Mouse (Mus musculus): ENCODE results near the gene Gm10382.

Gm10382 gene

DNA sequence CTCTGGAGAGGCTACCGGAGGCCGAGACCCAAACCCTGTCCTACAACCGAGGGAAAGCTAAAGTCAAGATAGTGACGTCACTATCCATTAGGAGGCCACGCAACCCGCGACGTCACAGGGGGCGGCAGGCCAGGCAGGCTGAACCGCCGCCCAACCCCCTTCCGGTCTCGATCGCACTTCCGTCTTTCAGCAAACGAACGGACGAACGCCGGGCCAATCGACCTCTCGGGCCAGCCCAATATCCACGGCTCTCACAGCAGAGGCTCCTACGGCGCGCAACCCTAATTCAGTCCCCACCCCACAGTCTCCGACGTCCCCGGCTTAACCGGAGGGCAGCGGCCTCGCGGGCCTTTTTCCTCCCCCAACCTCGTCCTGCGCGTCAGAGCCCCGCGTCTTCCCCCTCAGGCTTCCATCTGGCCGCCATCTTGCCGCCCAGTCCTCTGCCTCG lies at the start of gene Gm10382:
TSS of gene Gm10382 (plus strand) at position 192 of the 448 bp plus-strand sequence.
- WGBS = 1% methylated on average over 40 of the region's 41 CpGs

DNA sequence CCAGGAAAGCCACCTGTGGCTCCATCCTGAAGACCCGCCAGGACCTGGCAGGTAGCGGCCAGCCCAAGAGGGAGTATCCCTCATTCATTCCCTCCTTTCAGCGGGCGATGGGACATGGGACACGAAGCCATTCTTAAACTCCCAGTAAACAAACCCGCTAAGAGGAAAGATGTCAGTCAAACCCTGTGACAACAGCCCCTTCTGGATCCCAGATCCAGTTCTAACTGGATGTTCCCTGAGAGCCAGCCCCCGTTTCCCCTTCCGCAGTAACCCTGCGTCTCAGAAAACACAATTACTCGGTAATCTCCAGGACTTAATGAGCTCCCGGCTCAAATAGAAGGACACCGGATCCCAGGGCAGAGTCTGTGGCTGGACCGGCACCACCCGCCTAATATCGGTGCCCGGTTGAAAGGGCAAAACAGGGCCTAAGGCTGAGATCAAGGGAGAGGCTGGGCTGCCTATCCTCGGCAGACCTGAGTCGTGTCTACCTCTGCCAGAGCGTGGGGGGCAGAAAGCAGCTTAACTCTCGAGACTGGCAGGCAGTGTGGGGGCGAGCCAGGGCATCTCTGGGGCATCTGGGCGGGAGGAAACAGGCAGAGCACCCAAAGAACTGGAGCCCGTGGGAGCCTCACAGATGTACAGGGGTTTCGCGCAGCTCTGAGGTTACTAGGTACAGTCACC lies 49.1 kb upstream of the Gm10382 start:
- 12% methylated on average over 25 of the region's 25 CpGs for WGBS

DNA sequence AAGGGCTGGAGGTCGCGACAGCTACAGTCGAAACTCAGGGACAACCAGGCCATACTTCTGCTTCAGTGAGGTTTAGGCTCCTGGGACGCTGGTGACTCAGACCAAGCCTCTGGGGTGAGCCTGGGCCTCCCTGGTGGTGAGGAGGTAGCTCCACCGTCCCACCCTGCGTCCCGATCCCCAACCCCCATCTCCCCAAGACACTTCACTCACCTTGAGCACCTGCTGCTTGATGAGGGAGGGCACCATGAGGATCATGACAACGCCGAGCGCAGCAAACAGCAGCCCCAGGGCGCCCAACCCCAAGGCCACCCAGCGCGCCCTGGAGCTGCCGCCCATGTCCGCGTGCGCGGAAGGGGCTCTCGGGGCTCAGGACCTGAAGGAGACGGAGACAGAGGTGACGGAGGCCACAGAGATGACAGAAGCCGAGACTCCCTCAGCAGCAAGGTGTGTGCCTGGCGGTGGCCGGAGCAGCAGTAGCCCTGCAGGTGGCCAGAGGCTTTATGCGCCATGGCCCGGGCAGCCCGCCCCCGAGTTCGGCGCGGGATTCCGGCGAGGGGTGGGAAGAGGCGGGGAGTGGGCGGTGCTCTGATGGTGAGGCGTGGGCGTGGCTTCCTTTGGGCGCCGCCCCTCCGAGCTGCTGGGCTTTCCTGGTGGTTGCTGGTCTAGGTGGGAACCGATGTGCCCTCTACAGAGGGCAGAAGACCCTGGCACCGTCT lies 48.4 kb upstream of the Gm10382 start, which contains the start of gene Scarb1:
TSS of gene Scarb1 (minus strand) at position 548 of the 716 bp plus-strand sequence.
- under 1% methylated on average over 42 of the region's 42 CpGs for WGBS

DNA sequence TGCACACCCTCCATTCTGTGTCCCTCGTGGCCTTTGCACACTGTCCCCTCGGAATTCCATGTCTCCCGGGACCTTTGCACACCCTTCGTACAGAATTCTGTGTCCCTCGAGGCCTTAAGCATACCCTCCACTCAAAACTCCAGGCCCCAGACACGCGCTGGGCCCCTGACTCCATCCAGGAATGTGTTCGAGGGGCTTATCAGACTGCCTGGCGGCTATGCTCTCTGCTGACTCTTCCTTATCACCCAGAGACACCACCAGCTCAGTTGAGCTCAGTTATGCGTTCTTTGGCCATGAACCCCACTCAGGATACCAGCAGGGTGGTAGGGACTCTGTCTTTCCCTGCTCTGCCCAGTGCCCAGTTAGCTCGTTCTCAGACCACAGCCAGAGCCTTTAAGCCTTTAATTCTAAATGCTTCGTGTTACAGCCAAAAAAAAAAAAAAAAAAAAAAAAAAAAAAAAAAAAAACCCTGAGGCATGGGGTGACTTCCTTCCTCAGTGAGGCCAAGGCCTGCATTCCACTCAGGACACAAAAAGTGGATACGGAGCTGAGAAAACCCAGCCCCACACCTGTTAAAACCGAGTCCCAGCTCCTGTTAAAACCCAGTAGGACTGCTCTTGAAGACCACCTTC lies 47.5 kb upstream of the Gm10382 start:
- 64% methylated on average over 14 of the region's 14 CpGs for WGBS

DNA sequence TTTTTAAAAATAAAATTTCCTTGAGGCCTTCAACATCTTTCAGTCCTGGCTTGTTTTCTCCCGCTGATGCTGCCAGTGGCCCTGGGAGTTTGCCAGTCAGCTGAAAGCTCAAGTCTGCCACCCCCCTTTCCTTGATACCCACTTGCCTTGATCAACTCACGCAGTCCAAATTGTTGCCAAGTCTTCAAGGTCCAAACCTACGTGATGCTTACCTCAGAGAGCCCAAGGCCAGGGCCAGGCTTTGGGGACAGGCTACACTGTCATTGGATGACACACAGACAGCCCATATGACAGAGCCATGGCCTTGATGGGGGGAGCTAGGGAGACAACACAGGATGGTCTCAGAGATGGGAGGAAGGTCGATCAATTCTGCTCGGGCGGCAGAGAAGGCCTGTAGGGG lies 44.8 kb upstream of the Gm10382 start:
- 90% methylated on average over 6 of the region's 6 CpGs for WGBS

DNA sequence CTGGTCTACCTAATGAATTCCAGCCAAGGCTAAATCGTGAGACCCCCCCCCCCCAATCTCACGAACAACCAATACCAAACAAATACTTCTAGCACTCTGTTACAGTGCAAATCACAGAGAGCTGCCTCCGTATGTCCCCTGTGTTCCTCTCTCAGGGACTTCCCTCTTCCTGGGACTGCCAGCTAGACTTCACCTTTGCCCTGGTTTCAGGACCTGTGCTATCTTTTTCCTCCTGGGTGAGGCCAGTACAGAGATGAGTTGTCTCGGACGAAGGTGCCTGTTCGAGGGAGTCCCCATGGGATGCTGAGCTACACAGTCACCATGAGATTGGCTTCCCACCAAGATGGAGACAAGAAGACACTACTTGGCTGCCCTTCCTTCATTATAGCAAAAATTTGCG lies 41.1 kb upstream of the Gm10382 start:
- WGBS = 69% methylated on average over 7 of the region's 7 CpGs

DNA sequence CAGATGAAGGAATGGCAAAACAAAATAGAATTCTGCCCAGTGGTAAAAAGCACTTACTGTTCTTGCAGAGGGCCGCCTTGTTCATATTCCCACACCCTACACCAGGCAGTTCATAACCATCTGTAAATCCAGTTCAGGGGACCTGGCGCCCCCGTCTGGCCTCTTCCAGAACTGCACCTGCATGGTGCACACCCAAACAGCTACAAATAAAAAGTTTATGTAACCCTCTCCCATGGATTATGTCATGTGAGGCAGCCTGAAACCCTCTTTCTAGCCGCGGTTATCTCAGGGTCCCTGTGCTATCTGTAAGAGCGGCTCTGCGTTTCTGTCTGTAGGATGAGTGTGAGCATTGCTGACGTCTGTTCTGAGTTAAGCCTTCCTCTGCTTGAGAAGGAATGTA lies 40.6 kb upstream of the Gm10382 start:
- WGBS = 46% methylated on average over 8 of the region's 8 CpGs

DNA sequence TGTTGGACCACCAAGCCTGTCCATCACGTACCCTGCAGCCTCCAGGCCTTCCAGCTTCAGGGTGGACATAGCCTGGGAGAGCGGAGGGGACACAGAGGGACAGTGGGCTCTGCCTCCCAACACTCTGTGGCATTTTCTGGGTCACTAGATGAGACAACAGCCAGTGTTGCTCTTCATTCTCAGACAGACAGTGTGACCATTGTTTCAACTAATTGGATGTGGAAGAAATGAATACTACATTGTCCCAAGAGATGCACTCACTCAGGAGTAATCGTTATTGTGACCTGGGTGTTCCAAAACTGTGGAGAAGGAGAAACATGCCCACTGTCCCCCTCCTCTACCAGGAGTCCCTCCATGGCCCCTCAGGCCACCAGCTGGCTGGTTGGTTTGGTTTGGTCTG lies 39.7 kb upstream of the Gm10382 start:
- WGBS = 77% methylated on average over 3 of the region's 3 CpGs

DNA sequence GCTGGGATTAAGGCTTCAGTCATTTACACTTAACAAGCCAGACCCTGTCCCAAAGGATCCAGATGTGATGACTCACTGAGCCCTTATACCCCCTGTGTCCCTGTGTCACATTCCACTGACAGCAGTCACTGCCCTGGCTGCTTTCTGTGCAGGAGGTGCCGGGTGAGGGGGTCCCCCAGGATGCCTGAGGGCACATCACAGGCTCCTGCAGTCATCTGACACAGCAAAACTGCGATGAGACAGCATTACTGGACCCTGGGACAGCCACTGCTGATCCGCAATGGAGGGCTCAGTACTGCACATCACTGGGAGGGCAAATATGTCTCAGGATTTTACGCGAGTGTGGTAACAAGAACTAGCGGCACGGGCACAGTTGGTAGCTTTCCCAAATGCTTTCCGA lies 38.1 kb upstream of the Gm10382 start:
- 83% methylated on average over 8 of the region's 8 CpGs for WGBS

DNA sequence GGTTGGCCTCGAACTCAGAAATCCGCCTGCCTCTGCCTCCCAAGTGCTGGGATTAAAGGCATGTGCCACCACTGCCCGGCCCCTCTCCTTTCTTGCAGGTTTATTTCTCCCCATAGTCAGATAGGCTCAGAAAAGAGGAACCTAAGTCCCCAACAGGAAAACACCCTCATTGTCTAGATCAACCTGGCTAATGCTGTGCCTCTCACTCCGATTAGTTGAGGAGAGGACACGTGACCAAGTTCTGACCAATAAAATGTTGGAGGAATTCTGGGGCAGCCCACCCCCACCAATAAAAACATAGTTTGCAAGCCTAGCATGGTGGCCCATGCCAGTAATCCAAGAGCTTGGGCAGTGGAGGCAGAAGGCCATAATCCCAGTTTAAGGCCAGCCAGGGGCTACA lies 37.2 kb upstream of the Gm10382 start:
- WGBS = 87% methylated on average over 5 of the region's 5 CpGs

DNA sequence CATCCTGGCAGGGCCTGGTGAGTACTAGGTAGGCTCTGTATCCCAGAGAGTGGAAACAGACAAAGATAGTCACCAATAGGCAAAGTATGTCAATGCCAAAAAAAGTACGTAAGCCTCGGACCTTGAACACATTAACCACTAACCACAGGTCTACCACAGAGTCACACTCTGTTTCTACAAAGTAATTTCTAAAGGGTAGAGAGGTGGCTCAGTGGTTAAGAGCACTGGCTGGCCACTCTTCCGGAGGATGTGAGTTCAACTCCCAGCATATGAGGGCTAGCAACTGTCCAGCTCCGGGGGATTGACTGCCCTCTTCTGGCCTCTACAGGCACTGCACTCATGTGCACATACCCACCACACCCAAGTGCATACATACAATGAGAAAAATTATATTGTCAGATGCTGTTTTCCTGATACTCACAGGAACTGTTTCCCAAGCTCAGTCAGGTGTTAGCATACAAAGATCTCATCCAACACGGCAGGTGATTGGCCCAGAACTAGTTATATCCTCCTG lies 36.3 kb upstream of the Gm10382 start:
- 95% methylated on average over 5 of the region's 5 CpGs for WGBS

DNA sequence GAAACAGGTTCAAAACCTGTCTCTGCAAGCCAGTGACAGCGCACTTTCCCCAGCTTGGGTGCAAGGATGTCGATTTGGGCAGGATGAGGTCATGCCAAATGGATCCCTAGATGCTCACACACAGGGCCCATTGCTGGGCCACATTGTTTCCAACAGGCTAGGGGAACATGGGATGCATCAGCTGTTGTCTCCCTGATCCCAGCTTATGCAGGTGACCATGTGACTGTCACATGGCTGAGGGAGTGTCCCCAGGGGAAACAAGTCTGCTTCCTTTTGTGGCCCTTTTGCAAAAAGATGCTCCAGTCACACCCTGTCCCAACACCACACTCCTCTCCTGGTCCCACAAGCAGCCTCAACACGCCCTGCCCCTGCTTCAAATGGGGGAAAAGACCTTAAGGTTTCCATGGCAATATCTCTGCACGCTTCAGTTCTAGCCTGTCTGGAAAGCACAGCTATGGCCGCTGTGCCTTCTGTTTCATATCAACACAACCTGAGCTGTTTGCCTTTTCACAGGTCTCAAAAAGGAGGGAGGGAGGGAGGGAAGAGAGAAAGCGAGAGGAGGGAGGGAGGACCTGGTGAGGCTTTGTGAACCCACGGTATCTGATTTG lies 34.1 kb upstream of the Gm10382 start:
- 56% methylated on average over 7 of the region's 7 CpGs for WGBS

DNA sequence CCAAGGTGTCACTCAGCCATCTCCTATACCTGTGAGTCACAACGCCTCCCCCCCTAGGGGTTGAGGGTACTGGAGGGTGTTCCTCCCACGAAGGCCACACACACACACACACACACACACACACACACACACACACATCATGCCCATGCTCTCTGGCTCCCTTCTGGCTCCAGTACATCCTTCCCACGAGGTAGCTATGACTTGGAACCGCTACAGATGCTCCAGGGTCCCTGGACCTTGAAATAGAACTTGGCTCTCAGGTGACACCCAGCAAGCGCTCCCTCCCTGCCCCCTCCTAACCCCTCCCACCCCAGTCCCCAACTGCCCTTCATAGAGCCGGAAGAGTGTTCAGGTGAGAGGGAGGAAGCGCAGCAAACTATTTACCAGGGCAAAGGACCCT lies 33.5 kb upstream of the Gm10382 start:
- WGBS = 68% methylated on average over 7 of the region's 7 CpGs

DNA sequence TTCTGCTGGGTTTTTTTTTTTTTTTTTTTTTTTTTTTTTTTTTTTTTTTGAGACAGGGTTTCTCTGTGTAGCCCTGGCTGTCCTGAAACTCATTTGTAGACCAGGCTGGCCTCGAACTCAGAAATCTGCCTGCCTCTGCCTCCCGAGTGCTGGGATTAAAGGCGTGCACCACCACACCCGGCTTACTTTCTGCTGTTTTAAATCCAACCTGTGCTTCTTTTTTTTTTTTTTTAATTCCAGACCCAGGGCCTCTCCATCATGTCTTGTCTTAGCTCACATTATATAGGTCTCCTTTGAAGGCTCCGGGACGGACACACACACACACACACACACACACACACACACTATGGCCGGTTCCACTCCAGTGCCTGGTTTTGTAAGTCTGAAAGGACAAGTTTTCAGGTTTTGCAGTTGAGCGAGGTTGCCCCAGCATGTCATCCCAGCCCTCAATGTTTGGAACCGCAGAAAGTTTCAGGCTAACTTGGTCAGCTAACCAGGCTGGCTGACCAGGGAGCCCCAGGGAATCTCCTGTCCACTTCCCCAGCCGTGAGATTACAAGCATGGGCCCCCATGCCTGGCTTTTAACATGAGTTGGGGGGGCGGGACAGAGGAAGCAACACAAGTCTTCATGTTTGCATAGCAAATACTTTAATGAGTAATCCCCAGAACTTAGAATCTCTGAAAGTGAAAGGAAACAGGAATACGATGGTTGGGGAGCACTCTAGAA lies 31.4 kb upstream of the Gm10382 start:
- 89% methylated on average over 12 of the region's 12 CpGs for WGBS

DNA sequence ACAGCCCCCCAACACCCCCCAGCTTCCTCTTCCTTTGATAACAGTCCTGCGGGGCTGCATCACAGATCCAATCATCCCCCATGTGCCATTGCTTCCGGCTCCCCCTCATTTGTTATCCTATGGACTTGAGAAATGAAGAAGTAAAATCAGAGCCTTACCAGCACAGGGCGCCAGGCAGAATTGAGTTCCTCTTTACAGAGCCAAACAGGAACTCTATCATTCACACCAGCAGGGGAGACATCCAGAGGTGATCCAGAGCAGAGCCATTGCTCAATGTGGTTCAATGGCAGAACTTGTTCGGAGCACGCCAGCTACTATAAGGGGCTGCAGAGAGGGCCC lies 30.9 kb upstream of the Gm10382 start:
- 79% methylated on average over 5 of the region's 5 CpGs for WGBS

DNA sequence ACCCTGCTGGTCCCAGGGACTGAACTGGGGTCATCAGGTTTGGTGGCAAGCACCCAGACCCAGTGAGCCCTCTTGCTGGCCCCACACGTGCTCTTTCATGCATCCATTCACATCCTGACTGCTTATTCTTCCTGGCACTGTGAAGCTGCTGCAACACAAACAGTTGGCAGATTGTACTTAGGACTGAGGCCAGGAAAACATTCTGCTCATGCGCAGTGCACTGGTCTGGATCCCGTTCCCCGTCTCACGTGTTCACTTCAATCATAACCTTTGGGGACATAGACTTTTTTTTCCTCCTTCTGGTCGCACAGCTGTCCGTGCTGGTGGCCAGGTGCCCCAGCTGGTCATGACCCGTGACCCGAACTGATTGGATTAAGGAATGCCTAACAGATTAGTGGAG lies 28.6 kb upstream of the Gm10382 start:
- WGBS = 31% methylated on average over 9 of the region's 9 CpGs

DNA sequence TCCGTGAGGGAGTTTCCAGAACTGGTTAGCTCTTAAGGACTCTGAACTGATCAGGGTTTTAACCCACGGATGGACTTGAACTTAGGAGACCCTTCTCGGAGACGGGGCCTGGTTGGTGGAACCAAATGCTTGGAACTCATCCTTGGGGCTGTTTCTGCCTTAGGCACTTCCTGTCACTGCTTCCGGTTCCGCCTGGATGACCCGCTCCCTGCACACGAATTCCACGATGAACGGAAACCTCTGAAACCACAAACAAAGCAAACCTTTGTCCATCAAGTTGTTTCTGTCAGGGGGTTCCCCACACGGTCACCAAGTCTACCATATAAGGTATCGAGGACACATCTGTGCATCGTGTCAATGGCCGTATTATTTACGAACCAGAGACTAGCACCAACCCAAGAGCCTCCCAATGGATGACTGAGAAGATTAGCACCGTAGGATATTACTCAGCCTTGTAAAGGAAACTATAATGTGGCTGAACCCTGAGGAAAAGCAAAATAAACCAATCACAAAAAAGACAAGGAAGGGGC lies 28.1 kb upstream of the Gm10382 start:
- 64% methylated on average over 16 of the region's 16 CpGs for WGBS

DNA sequence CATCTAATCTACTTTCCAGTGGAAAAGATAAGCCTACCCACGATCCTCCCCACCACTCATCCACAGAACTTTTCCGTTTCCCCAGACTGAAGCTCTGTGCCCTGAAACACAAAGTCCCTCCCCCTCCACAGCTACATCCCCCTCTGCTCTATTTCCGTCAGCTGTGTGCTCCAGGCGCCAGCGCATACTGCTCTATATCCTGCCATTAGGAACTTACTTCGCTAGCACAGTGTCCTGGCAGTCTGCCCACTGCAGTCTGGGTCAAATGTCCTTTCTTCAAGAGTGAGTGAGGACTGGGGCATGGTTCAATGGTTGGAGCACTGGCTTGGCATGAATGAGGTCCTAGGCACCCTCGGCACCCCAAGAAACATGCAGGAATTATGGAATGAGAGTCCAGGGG lies 25.2 kb upstream of the Gm10382 start:
- 51% methylated on average over 7 of the region's 7 CpGs for WGBS

DNA sequence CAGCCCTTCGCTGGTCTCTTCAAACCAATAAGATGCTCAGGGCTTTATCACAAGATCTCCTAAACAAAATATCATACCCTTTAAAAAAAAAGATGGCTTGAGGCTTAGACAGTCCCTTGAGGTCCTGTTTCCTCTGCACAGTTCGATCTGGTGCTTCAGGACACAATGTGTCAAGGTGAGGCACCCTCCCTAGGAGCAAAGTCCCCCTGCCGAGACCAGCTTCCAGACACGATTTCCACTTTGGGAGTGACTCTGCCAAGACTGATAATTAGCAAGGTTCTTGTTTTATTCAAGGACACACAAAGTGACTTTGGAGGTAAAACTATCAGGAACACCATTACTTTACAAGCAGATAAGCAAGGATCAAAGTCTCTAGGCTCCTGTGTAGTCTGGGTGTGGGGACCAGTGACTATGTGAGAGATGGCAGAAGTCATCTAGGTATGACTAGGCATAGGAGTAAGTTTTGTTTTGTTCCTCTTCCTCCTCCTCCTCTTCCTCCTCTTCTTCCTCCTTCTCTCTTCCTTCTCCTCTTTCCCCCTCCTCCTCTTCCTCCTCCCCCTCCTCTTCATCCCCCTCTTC lies 24.2 kb upstream of the Gm10382 start:
- 81% methylated on average over 4 of the region's 4 CpGs for WGBS

DNA sequence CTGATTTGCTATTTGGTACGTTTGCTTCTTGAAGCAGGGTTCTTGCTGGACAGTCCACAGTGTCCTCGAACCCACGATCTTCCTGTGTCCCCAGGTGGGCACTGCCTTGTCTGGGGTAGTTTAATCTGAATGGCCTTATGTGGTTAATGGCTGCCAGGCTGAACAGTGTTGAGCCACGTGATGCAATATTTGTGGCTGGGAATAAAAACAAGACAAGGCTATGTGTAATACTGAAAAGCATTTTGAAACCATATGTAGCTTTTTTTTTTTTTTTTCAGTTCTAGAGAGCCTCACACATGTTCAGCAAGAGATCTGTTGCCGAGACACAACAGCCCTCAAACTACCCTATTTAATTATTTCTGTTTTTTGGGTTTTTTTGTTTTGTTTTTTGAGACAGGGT lies 21.0 kb upstream of the Gm10382 start:
- WGBS = 59% methylated on average over 5 of the region's 5 CpGs

DNA sequence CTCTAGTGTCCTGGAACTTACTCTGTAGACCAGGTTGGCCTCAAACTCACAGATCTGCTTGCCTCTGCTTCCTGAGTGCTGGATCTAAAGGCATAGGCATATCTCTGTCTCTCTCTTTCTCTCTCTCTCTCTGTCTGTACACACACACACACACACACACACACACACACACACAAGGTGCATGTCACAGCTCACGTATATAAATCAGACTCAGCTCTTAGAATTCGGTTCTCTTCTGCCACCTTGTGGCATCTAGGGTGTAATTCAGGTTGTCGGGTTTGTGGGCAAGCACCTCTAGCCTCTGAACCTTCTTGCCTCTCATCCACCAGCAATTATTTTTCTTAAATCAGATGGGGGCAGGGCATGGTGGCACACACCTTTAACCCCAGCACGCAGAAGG lies 20.6 kb upstream of the Gm10382 start:
- WGBS = 2% methylated on average over 4 of the region's 4 CpGs

Data from cerebral cortex, adult 2 months (tissue).